Mouse (Mus musculus) stomach, postnatal 0 days (tissue): ENCODE results near the gene Mmrn2. TPM values are rescaled to one million over a fixed set of nuclear protein-coding genes. Genes with fewer than 3 reads are reported as not detected.
A peak's percentile ranks its signal among the peaks of the same experiment; 100 is the strongest.

ENCODE experiments used
- ATAC-seq: fragments of 200-750 bp; cut with Nextera tagmentation; 2 replicates; pipeline ENCODE4 v1.8.0; 2017; ENCODE audit not compliant: low FRiP score, low TSS enrichment
- DNase-seq: peaks from one replicate; pipeline ENCODE4 v3.0.0-alpha.2; 2016; ENCODE audit warnings: low spot score
- H3K27ac ChIP-seq: fragments of 300-500 bp; sonication (generic); replicated peaks from 2 replicates; pipeline ENCODE4 v1.5.1; 2014; ENCODE audit warnings: mild to moderate bottlenecking, control low read depth
- H3K27me3 ChIP-seq: fragments of 300-500 bp; sonication (generic); 2 replicates; pipeline ENCODE4 v1.6.1; 2014; ENCODE audit warnings: low read length; ENCODE audit not compliant: control insufficient read depth, insufficient read depth
- H3K36me3 ChIP-seq: fragments of 300-500 bp; sonication (generic); 2 replicates; pipeline ENCODE4 v1.6.1; 2014; ENCODE audit warnings: low read length, mixed read lengths; ENCODE audit not compliant: control insufficient read depth, insufficient read depth
- H3K4me1 ChIP-seq: fragments of 300-500 bp; sonication (generic); replicated peaks from 2 replicates; pipeline ENCODE4 v1.6.1; 2014; ENCODE audit warnings: antibody characterized with exemption; ENCODE audit not compliant: control insufficient read depth, insufficient read depth
- H3K4me2 ChIP-seq: fragments of 300-500 bp; sonication (generic); replicated peaks from 2 replicates; pipeline ENCODE4 v1.6.1; 2014; ENCODE audit warnings: low read depth, mild to moderate bottlenecking, control low read depth, moderate library complexity
- H3K4me3 ChIP-seq: fragments of 300-500 bp; sonication (generic); 2 replicates; pipeline ENCODE4 v1.5.1; 2014; ENCODE audit warnings: low read depth, low read length, control low read depth
- H3K9ac ChIP-seq: fragments of 300-500 bp; sonication (generic); 2 replicates; pipeline ENCODE4 v1.6.1; 2014; ENCODE audit warnings: mild to moderate bottlenecking, low read length, control low read depth, mixed read lengths
- H3K9me3 ChIP-seq: fragments of 300-500 bp; sonication (generic); 2 replicates; pipeline ENCODE4 v1.6.1; 2016; ENCODE audit warnings: low read length; ENCODE audit not compliant: control insufficient read depth
- CTCF ChIP-seq: IDR thresholded peaks from 2 replicates; pipeline ENCODE4 v1.5.1; 2016; ENCODE audit warnings: antibody characterized with exemption, low read depth, mild to moderate bottlenecking, moderate library complexity
- EP300 ChIP-seq: optimal IDR thresholded peaks from 2 replicates; pipeline ENCODE3; 2016; ENCODE audit warnings: antibody characterized with exemption
- WGBS: fragments of 180-500 bp; shearing (Covaris S2); extraction: QIAGEN DNeasy Blood & Tissue Kit; methylation state at CpG from one replicate; pipeline ENCODE4 v1.1.7; 2014; 5-methylcytosine and 5-hydroxymethylcytosine counted together
- polyA plus RNA-seq: library from polyadenylated mRNA; unstranded; fragments of >200 nt; fragmentation: Nextera tagmentation; extraction: Ambion mirVana; gene quantifications from 2 replicates; pipeline ENCODE4 v1.2.1, GENCODE M21; 2015

Mmrn2 gene
- polyA plus RNA-seq, 1 experiment from 2014 or later, result 4.1 TPM

DNA sequence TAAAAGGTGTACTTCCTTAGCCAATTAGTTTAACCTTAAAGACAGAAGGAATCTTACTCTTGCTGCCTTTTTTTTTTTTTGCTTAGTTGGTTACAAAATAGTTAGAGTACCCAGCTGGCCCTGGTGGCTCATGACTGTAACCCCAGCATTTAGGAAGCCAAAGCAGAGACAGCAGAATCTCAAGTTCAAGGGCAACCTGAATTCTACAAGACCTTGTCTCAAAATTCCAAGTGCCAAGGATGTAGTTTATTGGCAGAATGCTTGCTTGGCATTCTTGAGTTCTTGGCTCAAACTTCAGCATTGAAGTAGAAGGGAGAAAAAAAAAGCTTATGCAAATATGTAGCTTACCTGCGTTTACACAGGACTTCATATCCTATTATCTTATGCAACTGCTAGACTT lies 53.8 kb downstream of the Mmrn2 start:
- no peak for TF ChIP-seq CTCF
- TF ChIP-seq EP300, result no peak
- no peaks in the 10 kb centered on the region for H3K27me3 ChIP-seq
- H3K4me2 ChIP-seq, result no peak overlapping the region
- DNase-seq, result no peak
- ATAC-seq, result no peak
- no peak overlapping the region for H3K27ac ChIP-seq
- no peak overlapping the region for H3K9ac ChIP-seq
- H3K36me3 ChIP-seq, result peaks cover 10% of the 10 kb centered on the region
- H3K4me3 ChIP-seq, result no peak overlapping the region
- no peaks in the 10 kb centered on the region for H3K9me3 ChIP-seq
- 71% methylated on average over 1 of the region's 1 CpGs for WGBS
- no peaks in the 10 kb centered on the region for H3K4me1 ChIP-seq

DNA sequence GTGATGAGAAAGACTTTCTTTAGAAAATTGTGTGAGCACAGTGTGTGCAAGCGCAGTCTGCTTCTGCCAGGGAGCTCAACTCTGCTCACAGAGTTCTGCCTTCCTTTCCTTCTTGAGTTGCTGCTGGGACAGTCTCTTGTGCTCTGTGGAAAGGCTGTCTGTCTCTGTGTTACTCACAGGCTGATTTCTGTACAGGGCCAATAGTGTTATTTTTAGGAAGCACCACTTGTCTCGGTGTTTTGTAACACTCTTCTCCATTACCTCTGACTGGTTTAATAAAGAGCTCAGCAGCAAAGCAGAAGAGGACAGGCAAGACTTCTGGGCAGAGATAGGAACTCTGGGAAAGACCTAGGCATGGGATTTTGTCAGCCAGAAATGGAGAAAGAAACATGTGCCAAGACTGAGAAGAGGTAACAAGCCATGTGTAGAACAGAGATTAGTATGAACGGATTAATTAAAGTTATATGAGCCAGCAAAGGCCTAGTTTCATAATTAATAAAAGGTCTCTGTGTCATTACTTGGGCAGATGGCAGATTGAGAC lies 65.3 kb downstream of the Mmrn2 start:
- no peak overlapping the region for H3K9ac ChIP-seq
- ATAC-seq (no peak), DNase-seq (no peak)
- no peaks in the 10 kb centered on the region for H3K27me3 ChIP-seq
- H3K4me3 ChIP-seq, result no peak overlapping the region
- WGBS, result 74% methylated on average over 3 of the region's 3 CpGs
- no peak overlapping the region for H3K4me2 ChIP-seq
- no peak for TF ChIP-seq EP300
- TF ChIP-seq CTCF, result no peak
- no peaks in the 10 kb centered on the region for H3K4me1 ChIP-seq
- H3K9me3 ChIP-seq, result no peaks in the 10 kb centered on the region
- peaks cover 10% of the 10 kb centered on the region; the same call in 1 of the 2 replicates for H3K36me3 ChIP-seq
- H3K27ac ChIP-seq, result no peak overlapping the region

DNA sequence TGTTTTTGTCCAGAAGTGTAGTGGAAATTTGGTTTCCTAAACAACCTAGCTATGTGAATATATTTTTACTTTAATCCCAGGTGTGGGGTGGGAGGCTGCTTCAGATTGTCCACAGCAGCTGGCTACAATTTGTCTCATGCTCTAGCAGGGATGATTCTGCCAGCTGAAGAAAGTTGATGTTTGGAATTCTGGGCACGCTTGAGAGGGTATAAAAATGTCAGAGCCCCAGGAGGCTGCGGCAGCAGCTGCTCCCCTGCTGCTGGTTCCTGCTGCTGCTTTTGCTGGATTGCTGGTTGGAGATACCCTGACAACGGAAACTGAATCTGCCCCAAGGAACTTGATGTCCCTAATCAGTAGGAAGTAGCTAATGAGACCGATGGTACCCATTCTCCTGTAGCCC lies 67.3 kb downstream of the Mmrn2 start:
- no peak for TF ChIP-seq CTCF
- no peak for TF ChIP-seq EP300
- no peaks in the 10 kb centered on the region for H3K9me3 ChIP-seq
- H3K36me3 ChIP-seq, result peaks cover 5% of the 10 kb centered on the region; the same call in 1 of the 2 replicates
- DNase-seq (no peak), ATAC-seq (no peak)
- no peak overlapping the region for H3K4me2 ChIP-seq
- H3K9ac ChIP-seq, result no peak overlapping the region
- H3K4me1 ChIP-seq, result no peaks in the 10 kb centered on the region
- H3K27me3 ChIP-seq, result no peaks in the 10 kb centered on the region
- H3K4me3 ChIP-seq, result no peak overlapping the region
- WGBS, result 81% methylated on average over 4 of the region's 4 CpGs
- no peak overlapping the region for H3K27ac ChIP-seq

DNA sequence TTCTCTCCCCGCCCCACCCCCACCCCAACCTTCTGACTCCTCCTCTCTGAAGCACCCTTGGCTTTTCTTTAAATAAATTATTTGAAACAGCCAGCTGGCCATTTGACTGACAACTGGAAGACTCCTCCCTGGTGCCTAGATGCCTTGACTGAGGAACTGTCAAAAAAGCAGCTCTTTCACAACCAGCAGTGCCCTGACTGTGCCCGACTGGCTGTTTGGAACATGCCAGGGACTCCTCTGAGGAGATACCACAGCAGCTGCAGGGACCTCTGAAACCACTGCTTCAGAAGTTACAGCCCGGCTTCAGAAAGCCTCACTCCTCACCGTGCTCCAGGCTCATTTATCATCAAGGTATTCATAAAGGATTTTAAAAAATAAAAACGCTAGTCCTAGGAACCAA lies 69.1 kb downstream of the Mmrn2 start:
- ATAC-seq (no peak), DNase-seq (no peak)
- peak overlapping the region; percentile 63 for H3K27ac ChIP-seq
- no peak overlapping the region for H3K4me2 ChIP-seq
- H3K9ac ChIP-seq, result no peak overlapping the region
- TF ChIP-seq EP300 (no peak), CTCF (no peak)
- no peaks in the 10 kb centered on the region for H3K4me1 ChIP-seq
- H3K9me3 ChIP-seq, result no peaks in the 10 kb centered on the region
- WGBS, result 61% methylated on average over 5 of the region's 5 CpGs
- H3K4me3 ChIP-seq, result no peak overlapping the region
- peaks cover 5% of the 10 kb centered on the region; the same call in 1 of the 2 replicates for H3K36me3 ChIP-seq
- no peaks in the 10 kb centered on the region for H3K27me3 ChIP-seq

DNA sequence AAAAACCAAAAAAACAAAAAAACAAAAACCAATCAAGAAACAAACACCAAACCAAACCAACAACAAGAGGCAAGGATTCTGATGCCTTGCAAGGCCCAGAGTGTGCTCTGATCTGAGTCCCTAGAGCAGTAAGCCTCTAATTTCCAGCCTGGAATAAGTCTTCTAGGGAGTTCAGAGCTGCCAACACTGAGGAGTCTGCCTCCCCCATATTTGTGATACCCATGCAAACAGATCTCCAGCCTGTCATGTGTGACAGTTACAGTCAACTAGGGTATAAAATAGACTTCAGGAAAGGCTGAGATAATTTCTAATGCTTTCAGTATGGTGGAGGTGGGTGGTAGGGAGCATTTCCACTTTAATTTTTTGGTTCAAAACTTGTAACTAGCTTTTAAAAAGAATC lies 69.7 kb downstream of the Mmrn2 start:
- H3K36me3 ChIP-seq, result peaks cover 5% of the 10 kb centered on the region; the same call in 1 of the 2 replicates
- H3K4me1 ChIP-seq, result no peaks in the 10 kb centered on the region
- ATAC-seq (no peak), DNase-seq (no peak)
- H3K9me3 ChIP-seq, result no peaks in the 10 kb centered on the region
- H3K4me2 ChIP-seq, result no peak overlapping the region
- peak overlapping the region; percentile 63 for H3K27ac ChIP-seq
- H3K27me3 ChIP-seq, result no peaks in the 10 kb centered on the region
- no peak overlapping the region for H3K4me3 ChIP-seq
- no peak overlapping the region for H3K9ac ChIP-seq
- TF ChIP-seq CTCF (no peak), EP300 (no peak)

DNA sequence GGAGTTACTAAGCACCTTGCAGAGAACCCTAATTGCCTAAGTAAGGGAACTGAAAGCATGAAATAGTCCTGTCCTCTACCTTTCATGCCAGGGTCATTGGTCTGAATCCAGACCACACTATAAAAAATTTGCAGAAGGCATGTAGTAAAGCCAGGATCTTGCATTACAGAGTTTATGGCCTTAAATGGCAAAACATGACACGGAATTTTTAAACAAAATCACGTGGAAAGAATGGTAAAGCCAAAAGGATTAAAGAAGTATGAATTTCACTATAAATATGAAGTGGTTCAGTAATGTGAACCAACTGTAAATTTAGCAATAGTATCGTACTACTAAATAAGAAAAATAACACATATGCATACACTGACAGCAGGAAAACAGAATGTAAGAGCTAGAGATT lies 70.1 kb downstream of the Mmrn2 start:
- H3K4me2 ChIP-seq, result no peak overlapping the region
- TF ChIP-seq CTCF (no peak), EP300 (peak; percentile 78)
- H3K27me3 ChIP-seq, result no peaks in the 10 kb centered on the region
- H3K27ac ChIP-seq, result no peak overlapping the region
- WGBS, result 54% methylated on average over 3 of the region's 3 CpGs
- no peaks in the 10 kb centered on the region for H3K9me3 ChIP-seq
- DNase-seq (no peak), ATAC-seq (no peak)
- H3K4me1 ChIP-seq, result no peaks in the 10 kb centered on the region
- H3K36me3 ChIP-seq, result peaks cover 5% of the 10 kb centered on the region; the same call in 1 of the 2 replicates
- no peak overlapping the region for H3K4me3 ChIP-seq
- no peak overlapping the region for H3K9ac ChIP-seq
